In the genomic region with DNA sequence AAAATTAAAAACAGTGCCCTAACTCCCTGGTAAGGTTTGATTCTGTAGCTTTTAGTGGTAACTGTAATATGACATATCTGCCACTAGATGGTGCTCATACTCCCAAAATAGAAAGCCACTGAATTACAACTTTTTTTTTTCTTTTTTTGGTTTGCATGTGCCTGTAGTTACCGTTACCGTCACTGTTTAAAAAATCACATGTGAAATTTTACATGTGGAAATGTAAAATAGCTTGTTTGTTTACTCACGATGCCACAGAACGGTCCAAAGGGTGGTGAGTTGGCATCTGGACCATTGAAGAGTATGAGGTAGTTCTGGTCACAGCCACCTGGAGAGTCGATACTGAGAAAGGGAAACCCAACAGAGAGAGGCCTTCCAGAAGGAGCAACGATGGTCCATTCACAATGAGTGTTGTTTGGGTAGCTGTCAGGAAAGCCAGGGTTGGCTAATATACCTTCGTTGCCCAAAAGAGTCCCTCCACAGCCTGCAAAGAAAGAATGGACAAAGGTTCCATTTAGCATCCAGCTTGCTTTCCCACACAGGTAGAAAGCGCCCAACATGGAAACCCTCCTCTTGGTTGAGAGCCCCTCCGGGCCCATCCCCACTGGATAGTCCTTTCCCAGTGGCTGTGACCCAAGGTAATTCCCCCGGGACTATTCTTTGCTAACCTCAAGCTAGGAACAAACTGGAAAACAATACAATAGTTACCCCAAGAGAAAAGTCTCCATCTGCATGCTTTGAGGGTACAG, we compare ENCODE assay signal across 8 mouse cellular contexts. TPM values are rescaled to one million over a fixed set of nuclear protein-coding genes. Genes with fewer than 3 reads are reported as not detected.
A peak's percentile ranks its signal among the peaks of the same experiment; 100 is the strongest.
DNase-seq lines count a peak whose midpoint lies in the region.

No protein-coding gene starts in this region.

- DNase-seq in heart, adult 8-10 months (ENCODE audit: low spot score) = peak; percentile 24
- no peak for DNase-seq in heart, postnatal 14 days
- peak; percentile 14 to 23 for DNase-seq in B cell, adult 2 months
- DNase-seq in embryo, embryonic 10 days (ENCODE audit: low spot score) = peak; percentile 49
- peak; percentile 71 for DNase-seq in induced T-regulatory cell, adult 2 months (ENCODE audit: low read depth)
- DNase-seq in spleen, postnatal 10 days (ENCODE audit: low spot score in 2 of 2) = no peak
- DNase-seq in T-cell, adult 2 months (ENCODE audit: low spot score) = no peak
- DNase-seq in urinary bladder, adult 2 months (ENCODE audit: low spot score) = no peak

- intact Hi-C loops in heart, postnatal 14 days (cut with DNase I) = loop anchor here (2.0 to 10.0 kb wide), 3 partner anchors 319 to 887 kb away; no protein-coding TSS in a partner anchor

RNA-seq across cellular contexts. Expression of gene Rsu1, which starts 7.1 kb away (rescaled TPM):
- total RNA-seq in heart, adult 8-10 months (2022) = 10 to 100 TPM; 41.2 to 46.0 (median 41.6) TPM
- total RNA-seq in heart, postnatal 14 days (2021) = 10 to 100 TPM; 73.7 to 75.5 TPM
- 209 and 247 TPM in 2 replicates for polyA plus RNA-seq in urinary bladder, adult 2 months (2012; rRNA removed)

Comparison
In these comparisons a context has a peak if more than half of its experiments do, and no peak if none do; other contexts are left out.
1. DNase-seq: peak in heart, adult 8-10 months (single experiment), B cell, adult 2 months (2 of 2), embryo, embryonic 10 days (single experiment) and induced T-regulatory cell, adult 2 months (single experiment); none in heart, postnatal 14 days (0 of 2), spleen, postnatal 10 days (0 of 2), T-cell, adult 2 months (single experiment) and urinary bladder, adult 2 months (single experiment).